Mouse (Mus musculus): Measurements from ENCODE around the gene Cebpz. TPM values are rescaled to one million over a fixed set of nuclear protein-coding genes. Genes with fewer than 3 reads are reported as not detected.

Cebpz gene
- polyA plus RNA-seq, 1 experiment from 2014 or later, result 43.7 TPM

DNA sequence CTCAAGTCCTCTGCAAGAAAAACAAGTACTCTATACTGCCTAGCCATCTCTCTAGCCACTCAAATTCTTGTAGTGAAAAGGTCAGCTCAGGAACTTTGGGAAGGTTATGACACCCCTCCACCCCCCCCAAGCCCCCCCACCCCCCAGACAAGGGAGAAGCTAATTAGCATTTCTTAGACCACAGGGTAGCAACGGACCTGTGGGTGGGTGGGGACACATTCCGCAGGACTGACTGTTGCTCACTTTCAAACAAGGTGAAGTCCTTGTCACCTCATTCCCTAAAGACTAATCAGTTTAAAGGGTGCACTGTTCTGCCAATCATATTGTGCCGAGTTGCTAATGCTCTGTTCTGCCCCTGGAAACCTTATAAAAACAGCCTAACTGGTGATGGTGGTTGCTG is 22.9 kb downstream of the Cebpz start:
- no peak for DNase-seq (ENCODE audit: low spot score)
- Histone ChIP-seq H3K4me3 (replicated peaks; ENCODE audit: low read length) (no peak overlapping the region), H3K9ac (no peak overlapping the region), H3K9me3 (ENCODE audit: control insufficient read depth, low read length) (no peaks in the 10 kb centered on the region), H3K4me1 (replicated peaks; ENCODE audit: control insufficient read depth, insufficient read depth, low read length) (peaks cover 14% of the 10 kb centered on the region), H3K27ac (no peak overlapping the region), H3K4me2 (replicated peaks) (no peak overlapping the region), H3K36me3 (replicated peaks; ENCODE audit: control insufficient read depth, insufficient read depth) (peaks cover 8% of the 10 kb centered on the region; the same call in 1 of the 2 replicates), H3K27me3 (ENCODE audit: control insufficient read depth, insufficient read depth, low read length) (no peaks in the 10 kb centered on the region; the same call in 1 of the 2 replicates)
- ATAC-seq (ENCODE audit: low FRiP score), result no peak
- 68% methylated on average over 3 of the region's 3 CpGs for WGBS

DNA sequence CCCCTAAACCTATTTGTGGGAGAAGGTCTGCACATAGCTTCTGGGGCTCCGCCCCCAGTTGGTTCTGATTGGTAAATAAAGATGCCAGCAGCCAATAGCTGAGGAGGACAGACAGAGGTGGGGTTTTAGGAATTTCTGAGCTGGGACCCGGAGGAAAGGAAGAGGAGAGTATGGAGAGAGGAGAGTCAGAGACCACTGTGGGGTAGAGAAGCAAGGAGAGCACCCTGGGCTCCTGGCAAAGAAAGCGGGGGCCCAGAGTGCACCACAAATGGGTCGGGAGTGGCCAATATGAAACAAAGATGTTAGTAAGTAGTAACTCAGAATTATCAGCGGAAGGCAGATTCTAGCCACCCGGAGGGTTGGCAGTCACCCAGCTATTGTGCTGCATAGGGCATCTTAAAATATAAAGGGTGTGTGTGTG is 24.0 kb downstream of the Cebpz start:
- peak; percentile 74 for ATAC-seq (ENCODE audit: low FRiP score)
- Histone ChIP-seq H3K27me3 (ENCODE audit: control insufficient read depth, insufficient read depth, low read length) (no peaks in the 10 kb centered on the region; the same call in 1 of the 2 replicates), H3K4me1 (replicated peaks; ENCODE audit: control insufficient read depth, insufficient read depth, low read length) (peaks cover 13% of the 10 kb centered on the region), H3K9me3 (ENCODE audit: control insufficient read depth, low read length) (no peaks in the 10 kb centered on the region), H3K4me3 (replicated peaks; ENCODE audit: low read length) (peak overlapping the region; percentile 29), H3K9ac (peak overlapping the region; percentile 32), H3K4me2 (replicated peaks) (peak overlapping the region; percentile 50), H3K27ac (peak overlapping the region; percentile 38; the same call in 1 of the 2 replicates), H3K36me3 (replicated peaks; ENCODE audit: control insufficient read depth, insufficient read depth) (no peaks in the 10 kb centered on the region)
- peak; percentile 58 for DNase-seq (ENCODE audit: low spot score)
- WGBS, result 23% methylated on average over 6 of the region's 6 CpGs

DNA sequence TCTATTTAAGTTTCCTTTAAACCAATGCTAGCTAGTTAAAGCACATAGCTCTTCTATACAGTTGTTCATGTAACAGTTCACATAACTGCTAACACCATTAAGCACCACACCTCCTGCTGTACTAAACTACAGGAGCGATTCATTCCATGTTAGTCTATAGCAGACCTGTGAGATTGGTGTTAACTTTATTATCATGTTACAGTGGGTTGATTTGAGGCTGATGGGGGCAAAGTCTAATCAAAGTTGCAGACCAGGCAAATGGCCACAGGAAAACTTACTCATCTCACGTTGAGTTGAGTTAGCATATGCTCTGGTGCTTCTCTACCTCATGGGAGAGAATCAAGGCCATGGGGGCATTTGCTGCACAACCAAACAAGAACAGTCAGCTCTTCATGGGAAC is 27.5 kb downstream of the Cebpz start:
- no peaks in the 10 kb centered on the region for H3K9me3 ChIP-seq (ENCODE audit: control insufficient read depth, low read length)
- WGBS, result 84% methylated on average over 2 of the region's 2 CpGs
- no peak overlapping the region for H3K4me2 ChIP-seq (replicated peaks)
- no peak overlapping the region for H3K4me3 ChIP-seq (replicated peaks; ENCODE audit: low read length)
- no peaks in the 10 kb centered on the region for H3K36me3 ChIP-seq (replicated peaks; ENCODE audit: control insufficient read depth, insufficient read depth)
- no peak for ATAC-seq (ENCODE audit: low FRiP score)
- no peak overlapping the region for H3K9ac ChIP-seq
- H3K27ac ChIP-seq, result no peak overlapping the region
- no peaks in the 10 kb centered on the region for H3K4me1 ChIP-seq (replicated peaks; ENCODE audit: control insufficient read depth, insufficient read depth, low read length)
- no peak for DNase-seq (ENCODE audit: low spot score)
- no peaks in the 10 kb centered on the region; the same call in 1 of the 2 replicates for H3K27me3 ChIP-seq (ENCODE audit: control insufficient read depth, insufficient read depth, low read length)

DNA sequence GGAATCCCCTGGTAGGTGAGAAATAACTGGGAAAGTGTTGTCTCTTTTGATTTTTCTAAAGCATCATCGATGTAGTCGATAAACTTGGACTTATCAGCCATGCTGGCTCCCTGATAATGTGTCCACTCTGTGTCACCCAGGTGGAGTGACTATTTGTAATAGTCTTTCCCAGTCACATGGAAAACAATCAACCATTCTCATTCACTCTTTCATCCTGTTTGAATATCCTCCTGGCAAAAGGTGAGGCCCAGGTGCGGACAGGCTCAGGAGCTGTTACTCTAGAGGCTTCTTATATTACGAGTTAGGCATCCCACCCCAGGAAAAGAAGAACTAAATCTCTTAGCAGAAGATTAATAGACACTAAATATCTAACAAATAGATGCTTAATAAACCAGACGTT is 30.0 kb downstream of the Cebpz start, which contains the start of gene Sult6b1:
TSS of gene Sult6b1 (minus strand) at position 101 of the 400 bp plus-strand sequence.
- Histone ChIP-seq H3K36me3 (replicated peaks; ENCODE audit: control insufficient read depth, insufficient read depth) (no peaks in the 10 kb centered on the region), H3K9me3 (ENCODE audit: control insufficient read depth, low read length) (no peaks in the 10 kb centered on the region), H3K27me3 (ENCODE audit: control insufficient read depth, insufficient read depth, low read length) (no peaks in the 10 kb centered on the region; the same call in 1 of the 2 replicates), H3K4me2 (replicated peaks) (no peak within 1 kb of the TSS), H3K9ac (no peak within 1 kb of the TSS), H3K4me3 (replicated peaks; ENCODE audit: low read length) (no peak within 1 kb of the TSS), H3K4me1 (replicated peaks; ENCODE audit: control insufficient read depth, insufficient read depth, low read length) (no peaks in the 10 kb centered on the region), H3K27ac (no peak within 1 kb of the TSS)
- no peak for ATAC-seq (ENCODE audit: low FRiP score)
- 89% methylated on average over 5 of the region's 5 CpGs for WGBS
- no peak for DNase-seq (ENCODE audit: low spot score)

DNA sequence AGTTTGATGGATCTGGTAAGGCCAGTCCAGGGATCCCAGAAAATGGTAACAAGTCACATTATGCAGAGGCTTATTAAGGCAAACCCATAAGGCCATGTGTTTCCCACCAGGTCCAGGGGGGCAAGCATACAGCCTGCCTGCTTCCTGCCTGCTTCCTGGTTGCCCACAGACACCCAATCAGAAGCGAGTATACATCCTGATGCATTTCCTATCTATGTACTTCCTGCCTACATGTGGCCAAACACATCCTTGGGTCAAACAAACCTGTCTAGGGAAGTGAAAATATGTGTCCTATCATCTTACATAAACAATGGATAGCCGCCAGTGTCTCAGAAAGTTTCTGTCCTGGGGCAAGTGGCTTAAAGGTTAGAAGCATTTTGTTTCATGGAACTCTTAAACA is 33.7 kb downstream of the Cebpz start:
- Histone ChIP-seq H3K4me1 (replicated peaks; ENCODE audit: control insufficient read depth, insufficient read depth, low read length) (no peaks in the 10 kb centered on the region), H3K4me3 (replicated peaks; ENCODE audit: low read length) (no peak overlapping the region), H3K27me3 (ENCODE audit: control insufficient read depth, insufficient read depth, low read length) (no peaks in the 10 kb centered on the region), H3K27ac (no peak overlapping the region), H3K36me3 (replicated peaks; ENCODE audit: control insufficient read depth, insufficient read depth) (no peaks in the 10 kb centered on the region), H3K4me2 (replicated peaks) (no peak overlapping the region), H3K9me3 (ENCODE audit: control insufficient read depth, low read length) (no peaks in the 10 kb centered on the region), H3K9ac (no peak overlapping the region)
- 81% methylated on average over 2 of the region's 2 CpGs for WGBS
- ATAC-seq (ENCODE audit: low FRiP score) (no peak), DNase-seq (ENCODE audit: low spot score) (no peak)

DNA sequence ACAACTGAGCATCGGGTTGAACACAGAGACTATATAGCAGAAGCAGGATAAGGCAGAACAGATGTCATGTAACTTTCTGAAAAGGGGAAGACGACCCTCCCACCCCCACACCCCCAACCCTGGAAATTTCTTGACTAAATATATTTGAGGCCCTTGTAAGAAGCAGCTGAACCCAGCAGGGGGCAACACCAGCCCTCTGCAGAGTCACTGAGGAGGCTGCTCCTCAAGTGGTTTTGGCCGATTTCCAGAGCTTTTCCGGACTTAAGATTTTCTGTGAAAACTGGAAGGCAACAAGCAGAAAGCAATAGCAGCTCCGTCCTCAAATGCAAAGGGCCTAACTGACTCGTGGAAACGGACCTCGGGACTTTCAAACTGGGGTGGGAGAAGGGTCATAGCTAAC is 41.5 kb downstream of the Cebpz start:
- Histone ChIP-seq H3K4me2 (replicated peaks) (0 out of 2 replicates have a peak overlapping the region, but pooled peaks have one; percentile 17), H3K9me3 (ENCODE audit: control insufficient read depth, low read length) (no peaks in the 10 kb centered on the region), H3K4me1 (replicated peaks; ENCODE audit: control insufficient read depth, insufficient read depth, low read length) (no peaks in the 10 kb centered on the region), H3K27me3 (ENCODE audit: control insufficient read depth, insufficient read depth, low read length) (no peaks in the 10 kb centered on the region), H3K9ac (no peak overlapping the region), H3K27ac (no peak overlapping the region), H3K4me3 (replicated peaks; ENCODE audit: low read length) (no peak overlapping the region), H3K36me3 (replicated peaks; ENCODE audit: control insufficient read depth, insufficient read depth) (no peaks in the 10 kb centered on the region)
- WGBS, result 39% methylated on average over 8 of the region's 8 CpGs
- ATAC-seq (ENCODE audit: low FRiP score), result no peak; the same call in 1 of the 2 replicates
- DNase-seq (ENCODE audit: low spot score), result peak; percentile 74

DNA sequence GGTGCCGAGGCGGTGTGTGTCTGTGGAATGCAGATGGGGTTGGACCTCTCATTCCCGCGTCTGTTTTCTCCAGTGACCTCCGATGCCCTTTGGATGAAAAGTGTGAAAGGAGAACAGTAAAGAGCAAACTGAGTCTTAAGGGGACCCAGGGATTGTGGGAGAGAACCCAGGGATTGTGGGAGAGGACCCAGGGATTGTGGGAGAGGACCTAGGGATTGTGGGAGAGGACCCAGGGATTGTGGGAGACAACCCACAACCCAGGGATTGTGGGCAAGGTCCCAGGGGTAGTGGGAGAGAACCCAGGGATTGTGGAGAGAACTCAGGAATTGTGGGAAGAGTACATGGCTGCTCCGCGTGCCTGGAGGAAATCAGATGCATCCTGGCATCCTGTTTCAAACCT is 41.9 kb downstream of the Cebpz start:
- Histone ChIP-seq H3K9ac (no peak overlapping the region), H3K4me3 (replicated peaks; ENCODE audit: low read length) (no peak overlapping the region), H3K27me3 (ENCODE audit: control insufficient read depth, insufficient read depth, low read length) (no peaks in the 10 kb centered on the region), H3K9me3 (ENCODE audit: control insufficient read depth, low read length) (no peaks in the 10 kb centered on the region), H3K4me2 (replicated peaks) (no peak overlapping the region), H3K4me1 (replicated peaks; ENCODE audit: control insufficient read depth, insufficient read depth, low read length) (no peaks in the 10 kb centered on the region), H3K36me3 (replicated peaks; ENCODE audit: control insufficient read depth, insufficient read depth) (no peaks in the 10 kb centered on the region), H3K27ac (no peak overlapping the region)
- no peak for DNase-seq (ENCODE audit: low spot score)
- no peak for ATAC-seq (ENCODE audit: low FRiP score)
- 83% methylated on average over 7 of the region's 7 CpGs for WGBS

DNA sequence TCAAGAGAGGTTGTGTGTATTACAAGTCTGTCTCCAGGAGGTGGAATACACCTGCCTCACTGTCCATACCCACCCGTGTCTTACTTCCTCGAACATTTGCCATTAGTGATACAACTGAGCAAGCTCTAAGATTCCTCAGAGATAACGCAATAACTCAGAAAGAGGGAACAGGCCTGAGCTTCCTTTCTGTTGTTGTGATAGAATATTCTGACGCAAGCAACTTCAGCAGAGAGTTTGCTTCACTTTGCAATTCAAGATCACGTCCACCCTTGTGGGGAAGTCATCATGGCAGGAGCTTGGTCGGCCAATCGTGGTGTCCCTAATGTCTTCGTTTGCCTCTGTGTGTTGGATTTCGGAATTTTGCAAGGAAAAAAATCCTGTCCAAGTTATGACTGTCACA is 45.8 kb downstream of the Cebpz start:
- no peak overlapping the region for H3K4me2 ChIP-seq (replicated peaks)
- WGBS, result 89% methylated on average over 9 of the region's 9 CpGs
- H3K4me3 ChIP-seq (replicated peaks; ENCODE audit: low read length), result no peak overlapping the region
- no peaks in the 10 kb centered on the region for H3K27me3 ChIP-seq (ENCODE audit: control insufficient read depth, insufficient read depth, low read length)
- no peak overlapping the region for H3K27ac ChIP-seq
- no peaks in the 10 kb centered on the region for H3K9me3 ChIP-seq (ENCODE audit: control insufficient read depth, low read length)
- H3K4me1 ChIP-seq (replicated peaks; ENCODE audit: control insufficient read depth, insufficient read depth, low read length), result no peaks in the 10 kb centered on the region
- ATAC-seq (ENCODE audit: low FRiP score) (no peak), DNase-seq (ENCODE audit: low spot score) (no peak)
- H3K9ac ChIP-seq, result no peak overlapping the region
- H3K36me3 ChIP-seq (replicated peaks; ENCODE audit: control insufficient read depth, insufficient read depth), result no peaks in the 10 kb centered on the region

DNA sequence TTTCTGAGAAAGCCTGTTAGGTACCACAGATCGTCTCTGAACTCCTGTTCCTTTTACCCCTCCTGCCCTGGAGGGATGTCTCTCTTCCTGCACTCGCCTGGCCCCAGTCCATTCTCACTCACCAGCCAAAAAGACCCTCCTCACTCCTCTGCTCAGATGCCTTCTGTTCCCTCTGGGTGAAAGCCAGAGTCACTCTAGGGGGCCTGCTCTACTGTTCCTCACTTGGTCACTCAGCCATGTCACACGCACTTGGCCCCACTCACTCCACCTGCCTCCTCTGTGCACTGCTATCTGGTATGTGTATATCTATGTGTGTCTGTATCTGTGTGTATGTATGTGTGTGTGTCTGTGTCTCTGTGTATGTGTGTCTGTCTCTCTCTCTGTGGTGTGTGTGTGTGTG is 47.7 kb downstream of the Cebpz start:
- no peak overlapping the region for H3K4me3 ChIP-seq (replicated peaks; ENCODE audit: low read length)
- 37% methylated on average over 3 of the region's 3 CpGs for WGBS
- no peak overlapping the region for H3K4me2 ChIP-seq (replicated peaks)
- H3K36me3 ChIP-seq (replicated peaks; ENCODE audit: control insufficient read depth, insufficient read depth), result no peaks in the 10 kb centered on the region
- no peak overlapping the region for H3K27ac ChIP-seq
- H3K9ac ChIP-seq, result no peak overlapping the region
- DNase-seq (ENCODE audit: low spot score), result peak; percentile 41
- 0 out of 2 replicates have a peak, but pooled peaks have one; percentile 24 for ATAC-seq (ENCODE audit: low FRiP score)
- no peaks in the 10 kb centered on the region for H3K4me1 ChIP-seq (replicated peaks; ENCODE audit: control insufficient read depth, insufficient read depth, low read length)
- H3K9me3 ChIP-seq (ENCODE audit: control insufficient read depth, low read length), result no peaks in the 10 kb centered on the region
- H3K27me3 ChIP-seq (ENCODE audit: control insufficient read depth, insufficient read depth, low read length), result no peaks in the 10 kb centered on the region

DNA sequence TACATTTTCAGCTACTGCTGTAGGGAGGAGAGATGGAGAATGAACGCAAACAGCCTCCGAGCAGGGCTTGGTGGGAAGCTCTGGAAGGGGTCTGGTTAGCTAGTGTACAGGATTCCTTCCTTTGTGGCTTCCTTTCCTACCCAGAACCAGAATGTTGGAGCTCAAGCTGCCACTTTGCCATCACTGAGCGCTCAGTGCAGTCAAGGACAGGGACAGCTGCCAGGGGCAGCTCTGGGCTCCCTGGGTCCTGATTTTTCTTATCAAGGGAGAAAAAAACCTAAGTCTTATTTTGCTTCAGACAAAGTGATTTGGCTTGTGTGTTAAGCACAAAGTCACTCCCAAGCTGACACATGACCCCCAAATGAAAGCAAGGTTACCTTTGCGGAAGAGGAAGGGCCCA is 48.3 kb downstream of the Cebpz start:
- ATAC-seq (ENCODE audit: low FRiP score) (no peak), DNase-seq (ENCODE audit: low spot score) (no peak)
- no peak overlapping the region for H3K4me3 ChIP-seq (replicated peaks; ENCODE audit: low read length)
- no peaks in the 10 kb centered on the region for H3K9me3 ChIP-seq (ENCODE audit: control insufficient read depth, low read length)
- no peaks in the 10 kb centered on the region for H3K27me3 ChIP-seq (ENCODE audit: control insufficient read depth, insufficient read depth, low read length)
- H3K4me2 ChIP-seq (replicated peaks), result no peak overlapping the region
- H3K4me1 ChIP-seq (replicated peaks; ENCODE audit: control insufficient read depth, insufficient read depth, low read length), result no peaks in the 10 kb centered on the region
- H3K27ac ChIP-seq, result no peak overlapping the region
- H3K9ac ChIP-seq, result no peak overlapping the region
- 80% methylated on average over 4 of the region's 4 CpGs for WGBS
- H3K36me3 ChIP-seq (replicated peaks; ENCODE audit: control insufficient read depth, insufficient read depth), result no peaks in the 10 kb centered on the region
